Comparison of ENCODE assay signal across 8 mouse cellular contexts in genomic region chr5:112342463-112343204, GRCm38 (mm10). TPM values are rescaled to one million over a fixed set of nuclear protein-coding genes. Genes with fewer than 3 reads are reported as not detected.
DNase-seq lines count a peak whose midpoint lies in the region; ATAC-seq and TF ChIP-seq lines count a peak whose summit lies in the region.

Gene Srrd, minus strand, starts transcription at chr5:112343040.
Gene Hps4, plus strand, starts transcription at chr5:112343083.

- 3% methylated on average over 62 of the region's 64 CpGs for WGBS in hindbrain, embryonic 14.5 days

- in situ Hi-C loops in Patski (cut with MboI; ENCODE audit: low pct_unique_long_range_greater_than_20kb) = no loop called here

- no peak for DNase-seq in Patski (ENCODE audit: low read depth, low spot score)
- peak; percentile 95 for DNase-seq in cerebellum, postnatal 25 days
- DNase-seq in frontal cortex, postnatal 36 days (ENCODE audit: low spot score in 2 of 2) = peak; percentile 90
- DNase-seq in hindbrain, embryonic 14.5 days (ENCODE audit: low spot score) = peak; percentile 91
- DNase-seq in layer of hippocampus, postnatal 36 days = peak; percentile 88 to 91
- DNase-seq in lung, postnatal 36 days = peak; percentile 82
- DNase-seq in retina, embryonic 14.5 days (ENCODE audit: low spot score) = peak; percentile 87
- peak; percentile 95 for DNase-seq in thymus, postnatal 4 days

- peaks cover 40% of the 10 kb centered on the region for H3K36me3 ChIP-seq in hindbrain, embryonic 14.5 days (replicated peaks; ENCODE audit: control insufficient read depth, insufficient read depth)

- no peak for TF ChIP-seq CTCF in Patski (IDR thresholded peaks at IDR 0.05)

- CTCF ChIA-PET in Patski (lab: Charles Lee) = interaction anchor here (0.7 to 1.7 kb wide), 4 partner anchors 16 to 102 kb away, joined by 3 to 6 read pairs (median 4); partner anchors contain the start of gene Tfip11

- no peaks in the 10 kb centered on the region for H3K9me3 ChIP-seq in hindbrain, embryonic 14.5 days (ENCODE audit: control insufficient read depth, low read length)

- POLR2A ChIA-PET in Patski (lab: Charles Lee) = interaction anchor here (1.0 to 1.5 kb wide), 3 partner anchors 47 to 102 kb away, joined by 3 read pairs; no protein-coding TSS in a partner anchor

- peaks cover 37% of the 10 kb centered on the region; the same call in 1 of the 2 replicates for H3K4me1 ChIP-seq in hindbrain, embryonic 14.5 days (replicated peaks; ENCODE audit: control insufficient read depth, insufficient read depth, low read length)

- peak within 1 kb of the TSS; percentile 92 for H3K4me3 ChIP-seq in hindbrain, embryonic 14.5 days (replicated peaks; ENCODE audit: low read length)

- peak within 1 kb of the TSS; percentile 84 for H3K4me2 ChIP-seq in hindbrain, embryonic 14.5 days (replicated peaks)

- peak within 1 kb of the TSS; percentile 84 for H3K9ac ChIP-seq in hindbrain, embryonic 14.5 days

- H3K27me3 ChIP-seq in Patski = no peaks in the 10 kb centered on the region
- no peaks in the 10 kb centered on the region for H3K27me3 ChIP-seq in hindbrain, embryonic 14.5 days (ENCODE audit: control insufficient read depth, insufficient read depth, low read length)

- H3K27ac ChIP-seq in hindbrain, embryonic 14.5 days = peak within 1 kb of the TSS; percentile 58

- peak; percentile 20 for ATAC-seq in Patski
- peak; percentile 71 for ATAC-seq in hindbrain, embryonic 14.5 days (ENCODE audit: low FRiP score)

RNA-seq across cellular contexts. Expression of gene Srrd, which starts in this region (rescaled TPM):
- 23.8 TPM for polyA plus RNA-seq in Patski (2021)
- 60.4 and 62.5 TPM in 2 replicates for polyA plus RNA-seq in hindbrain, embryonic 14.5 days (2014; fragmentation: Nextera tagmentation; extraction: Ambion mirVana)
- total RNA-seq in layer of hippocampus, postnatal 36 days (2021) = 10 to 100 TPM; 21.9 to 24.8 TPM

RNA-seq across cellular contexts. Expression of gene Hps4, which starts in this region (rescaled TPM):
- 34.1 TPM for polyA plus RNA-seq in Patski (2021)
- 32.8 and 36.0 TPM in 2 replicates for polyA plus RNA-seq in hindbrain, embryonic 14.5 days (2014; fragmentation: Nextera tagmentation; extraction: Ambion mirVana)
- 10 to 100 TPM; 37.4 to 38.7 TPM for total RNA-seq in layer of hippocampus, postnatal 36 days (2021)
